Mouse (Mus musculus) lung, postnatal 0 days (tissue): Measurements from ENCODE around the gene Eps8l1. TPM values are rescaled to one million over a fixed set of nuclear protein-coding genes. Genes with fewer than 3 reads are reported as not detected.

Experiments
- ATAC-seq: fragments of 200-750 bp; cut with Nextera tagmentation; 2 replicates; pipeline ENCODE4 v1.8.0; 2017; ENCODE audit warnings: moderate library complexity
- DNase-seq: peaks from one replicate; pipeline ENCODE4 v3.0.0-alpha.2; 2016; ENCODE audit warnings: low spot score
- H3K27ac ChIP-seq: fragments of 300-500 bp; sonication (generic); 2 replicates; pipeline ENCODE4 v1.5.1; 2014; ENCODE audit warnings: antibody characterized with exemption, mild to moderate bottlenecking, low read length, mixed read lengths
- H3K27me3 ChIP-seq: fragments of 300-500 bp; sonication (generic); replicated peaks from 2 replicates; pipeline ENCODE4 v1.6.1; 2014; ENCODE audit warnings: low read length, mixed read lengths; ENCODE audit not compliant: insufficient read depth
- H3K36me3 ChIP-seq: fragments of 300-500 bp; sonication (generic); 2 replicates; pipeline ENCODE4 v1.6.1; 2014; ENCODE audit warnings: low read length, mixed read lengths; ENCODE audit not compliant: insufficient read depth
- H3K4me1 ChIP-seq: fragments of 300-500 bp; sonication (generic); 2 replicates; pipeline ENCODE4 v1.6.1; 2014; ENCODE audit warnings: antibody characterized with exemption, low read depth, low read length, mixed read lengths; ENCODE audit not compliant: insufficient read depth
- H3K4me2 ChIP-seq: fragments of 300-500 bp; sonication (generic); replicated peaks from 2 replicates; pipeline ENCODE4 v1.6.1; 2014; ENCODE audit warnings: low read depth, mild to moderate bottlenecking, low read length, moderate library complexity, mixed read lengths
- H3K4me3 ChIP-seq: fragments of 300-500 bp; sonication (generic); 2 replicates; pipeline ENCODE4 v1.5.1; 2014; ENCODE audit warnings: low read depth, low read length
- H3K9ac ChIP-seq: fragments of 300-500 bp; sonication (generic); replicated peaks from 2 replicates; pipeline ENCODE4 v1.6.1; 2014; ENCODE audit warnings: low read depth, mild to moderate bottlenecking
- H3K9me3 ChIP-seq: fragments of 300-500 bp; sonication (generic); 2 replicates; pipeline ENCODE4 v1.6.1; 2016; ENCODE audit warnings: low read length, mixed read lengths
- CTCF ChIP-seq: IDR thresholded peaks from 2 replicates; pipeline ENCODE4 v1.5.1; 2016; ENCODE audit warnings: antibody characterized with exemption, mild to moderate bottlenecking
- EP300 ChIP-seq: IDR thresholded peaks from 2 replicates; pipeline ENCODE4 v1.6.1; 2016; ENCODE audit warnings: antibody characterized with exemption, mild to moderate bottlenecking, control low read depth
- WGBS: fragments of 180-500 bp; shearing (Covaris S2); extraction: QIAGEN DNeasy Blood & Tissue Kit; methylation state at CpG from one replicate; pipeline ENCODE4 v1.1.7; 2014; 5-methylcytosine and 5-hydroxymethylcytosine counted together
- polyA plus RNA-seq: library from polyadenylated mRNA; unstranded; fragments of >200 nt; fragmentation: Nextera tagmentation; extraction: Ambion mirVana; gene quantifications from 2 replicates; pipeline ENCODE4 v1.2.1, GENCODE M21; 2015

The Eps8l1 gene
- polyA plus RNA-seq, 1 experiment from 2014 or later = 15.0 TPM

DNA sequence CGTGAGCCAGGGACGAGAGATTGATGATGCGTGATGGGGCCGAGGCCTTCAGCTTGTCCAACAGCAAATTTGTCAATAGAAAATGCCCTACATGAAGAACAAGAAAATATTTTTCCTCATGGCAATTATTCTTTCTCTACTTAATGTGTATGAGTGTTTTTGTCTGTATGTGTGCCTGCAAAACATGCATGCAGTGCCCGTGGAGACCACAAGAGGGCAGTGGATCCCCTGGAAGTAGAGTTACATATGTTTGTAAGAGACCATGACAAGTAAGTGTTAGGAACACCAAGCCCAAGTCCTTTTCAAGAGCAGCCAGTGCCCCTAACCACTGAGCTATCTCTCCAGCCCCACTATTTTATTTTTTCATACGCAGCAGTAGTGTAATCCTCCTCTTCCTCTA is 28.9 kb upstream of the Eps8l1 start:
- Histone ChIP-seq H3K4me3 (no peak overlapping the region), H3K9me3 (no peaks in the 10 kb centered on the region), H3K4me1 (no peaks in the 10 kb centered on the region), H3K27ac (no peak overlapping the region), H3K27me3 (no peaks in the 10 kb centered on the region), H3K9ac (no peak overlapping the region), H3K4me2 (no peak overlapping the region), H3K36me3 (0 out of 2 replicates have a peak, but pooled peaks cover 8% of the 10 kb centered on the region)
- TF ChIP-seq CTCF = peak; percentile 93
- TF ChIP-seq EP300 = no peak
- ATAC-seq (peak; percentile 42; the same call in 1 of the 2 replicates), DNase-seq (peak; percentile 82)
- WGBS = 78% methylated on average over 6 of the region's 6 CpGs

DNA sequence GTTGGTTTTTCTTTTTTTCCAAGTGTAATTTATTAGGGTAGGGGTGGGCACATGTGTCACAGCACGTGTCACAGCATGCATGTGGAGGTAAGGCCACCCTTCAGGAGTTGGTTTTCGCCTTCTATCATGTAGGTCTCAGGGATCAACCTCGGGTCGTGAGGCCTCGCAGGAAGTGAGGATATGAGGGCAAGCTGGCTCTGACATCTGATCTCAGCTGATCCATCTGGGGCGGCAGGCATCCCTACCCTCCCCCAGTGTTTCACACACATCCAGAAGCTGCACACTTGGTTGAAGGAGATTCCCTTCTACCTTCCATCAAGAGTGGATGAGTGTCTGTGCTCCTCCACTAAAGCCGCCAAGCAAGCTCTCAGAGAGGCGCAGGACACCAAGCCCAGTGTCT is 28.4 kb upstream of the Eps8l1 start:
- Histone ChIP-seq H3K4me1 (no peaks in the 10 kb centered on the region), H3K9ac (no peak overlapping the region), H3K36me3 (0 out of 2 replicates have a peak, but pooled peaks cover 8% of the 10 kb centered on the region), H3K27me3 (no peaks in the 10 kb centered on the region), H3K4me3 (no peak overlapping the region), H3K4me2 (no peak overlapping the region), H3K27ac (no peak overlapping the region), H3K9me3 (no peaks in the 10 kb centered on the region)
- WGBS = 84% methylated on average over 8 of the region's 8 CpGs
- no peak for ATAC-seq
- TF ChIP-seq EP300 (no peak), CTCF (no peak)
- DNase-seq = no peak

DNA sequence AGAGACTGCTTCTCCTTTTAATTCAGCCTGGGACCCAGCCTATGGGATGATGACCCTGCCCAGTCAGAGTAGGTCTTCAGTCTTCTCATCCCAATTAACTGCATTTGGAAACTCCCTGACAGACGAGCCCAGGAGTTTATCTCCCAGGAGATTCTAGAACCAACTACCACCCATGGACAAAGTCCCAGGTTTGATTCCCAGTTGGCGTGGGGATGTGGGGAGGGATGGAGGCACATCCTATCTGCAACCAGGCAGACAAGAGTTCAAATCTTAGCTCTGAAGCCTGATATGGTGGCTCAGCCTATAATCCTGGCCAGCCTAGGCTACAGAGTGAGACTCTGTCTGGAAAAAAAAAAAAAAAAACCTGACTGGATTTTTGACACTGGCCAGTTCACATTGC is 22.8 kb upstream of the Eps8l1 start:
- TF ChIP-seq EP300 = no peak
- TF ChIP-seq CTCF = no peak
- DNase-seq (no peak), ATAC-seq (no peak)
- Histone ChIP-seq H3K36me3 (0 out of 2 replicates have a peak, but pooled peaks cover 4% of the 10 kb centered on the region), H3K27me3 (no peaks in the 10 kb centered on the region), H3K9ac (no peak overlapping the region), H3K4me2 (no peak overlapping the region), H3K4me3 (no peak overlapping the region), H3K4me1 (no peaks in the 10 kb centered on the region), H3K27ac (no peak overlapping the region), H3K9me3 (no peaks in the 10 kb centered on the region)
- 82% methylated on average over 2 of the region's 2 CpGs for WGBS

DNA sequence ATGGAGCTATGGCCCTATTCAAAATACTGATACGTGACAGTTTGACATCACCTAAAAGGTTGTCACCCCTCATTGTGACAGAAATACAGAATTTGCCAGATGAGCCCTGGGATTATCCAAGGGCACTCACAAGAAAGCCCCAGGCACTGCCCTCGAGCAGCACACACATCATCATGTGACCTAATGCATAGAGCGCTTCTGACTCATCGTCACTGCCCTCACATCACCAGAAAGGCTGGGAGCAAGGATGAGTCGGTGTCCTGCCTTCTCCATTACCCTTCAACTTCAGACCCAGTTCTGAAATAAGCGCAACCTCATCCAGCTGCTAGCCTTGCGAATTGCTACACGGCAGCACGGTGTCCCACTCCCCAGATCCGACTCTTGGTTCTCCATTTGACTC is 19.9 kb upstream of the Eps8l1 start:
- no peak overlapping the region for H3K9ac ChIP-seq
- no peaks in the 10 kb centered on the region for H3K36me3 ChIP-seq

DNA sequence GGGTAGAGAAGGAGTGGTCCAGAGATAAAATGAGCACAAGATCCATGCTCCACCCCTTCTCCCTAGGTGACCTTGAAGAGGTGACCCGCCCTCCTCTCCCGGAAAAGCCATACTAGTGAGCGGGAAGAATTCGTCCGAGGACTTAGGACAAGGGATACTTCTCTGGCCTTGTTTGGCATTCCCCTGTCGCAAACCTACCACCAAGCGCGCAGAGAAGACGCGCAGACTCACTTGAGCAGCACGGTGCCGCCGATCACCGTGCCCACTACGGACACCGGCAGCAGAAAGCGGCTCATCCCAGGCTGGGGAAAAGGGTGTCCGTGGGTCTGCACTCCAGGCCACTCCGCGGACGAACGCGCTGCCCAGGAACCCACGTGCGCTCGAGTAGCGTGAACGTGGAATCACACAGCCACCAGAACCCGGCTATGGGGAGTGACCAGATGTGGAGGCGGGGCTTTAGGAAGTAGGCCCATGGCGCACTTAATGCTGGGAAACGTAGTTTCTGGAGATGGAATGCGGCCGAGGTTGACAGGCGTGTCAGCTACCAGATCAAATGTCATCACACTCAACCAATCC is 15.2 kb upstream of the Eps8l1 start, which contains the start of gene Rdh13:
TSS of gene Rdh13 (minus strand) at position 434 of the 576 bp plus-strand sequence.
- TF ChIP-seq CTCF (peak; percentile 27; the same call in 1 of the 2 replicates), EP300 (no peak)
- under 1% methylated on average over 32 of the region's 35 CpGs for WGBS
- peak within 1 kb of the TSS; percentile 71 for H3K27ac ChIP-seq
- H3K4me2 ChIP-seq = peak within 1 kb of the TSS; percentile 62
- no peaks in the 10 kb centered on the region for H3K9me3 ChIP-seq
- ATAC-seq (peak; percentile 97), DNase-seq (peak; percentile 98)
- H3K36me3 ChIP-seq = no peaks in the 10 kb centered on the region
- no peaks in the 10 kb centered on the region for H3K27me3 ChIP-seq
- H3K4me1 ChIP-seq = no peaks in the 10 kb centered on the region
- H3K4me3 ChIP-seq = peak within 1 kb of the TSS; percentile 59
- peak within 1 kb of the TSS; percentile 19; the same call in 1 of the 2 replicates for H3K9ac ChIP-seq

More for the DNA sequence above, 19.9 kb upstream of the Eps8l1 start:
- Histone ChIP-seq H3K4me1 (no peaks in the 10 kb centered on the region), H3K4me3 (no peak overlapping the region), H3K4me2 (no peak overlapping the region), H3K27me3 (no peaks in the 10 kb centered on the region), H3K9me3 (no peaks in the 10 kb centered on the region), H3K27ac (no peak overlapping the region)
- 93% methylated on average over 10 of the region's 10 CpGs for WGBS
- TF ChIP-seq CTCF (no peak), EP300 (no peak)
- ATAC-seq (no peak), DNase-seq (no peak)

DNA sequence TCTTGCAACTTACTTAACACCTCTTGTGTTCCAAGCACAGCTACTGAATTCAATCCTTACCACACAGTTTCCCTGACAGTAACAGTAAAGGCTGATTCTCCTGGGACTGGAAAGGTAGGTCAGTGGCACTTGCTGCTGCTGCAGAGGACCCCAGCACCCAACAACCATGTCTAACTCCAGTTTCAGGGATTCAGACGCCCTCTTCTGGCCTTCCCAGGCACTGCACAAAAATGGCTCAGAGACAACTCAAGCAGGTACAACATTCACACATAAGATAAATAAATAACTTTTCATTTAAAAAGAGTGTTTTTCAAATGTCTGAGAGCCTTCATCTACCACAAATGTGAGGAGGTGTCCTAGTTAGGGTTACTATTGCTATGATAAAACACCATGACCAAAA is 13.3 kb upstream of the Eps8l1 start:
- Histone ChIP-seq H3K9ac (no peak overlapping the region), H3K27me3 (no peaks in the 10 kb centered on the region), H3K4me1 (peaks cover under 1% of the 10 kb centered on the region; the same call in 1 of the 2 replicates), H3K4me2 (no peak overlapping the region), H3K4me3 (no peak overlapping the region), H3K36me3 (no peaks in the 10 kb centered on the region), H3K27ac (no peak overlapping the region), H3K9me3 (no peaks in the 10 kb centered on the region)
- no peak for ATAC-seq
- TF ChIP-seq CTCF = peak; percentile 53
- no peak for TF ChIP-seq EP300
- DNase-seq = no peak
- WGBS = 0% methylated on average over 1 of the region's 1 CpGs
